Mouse (Mus musculus) myocyte (in vitro differentiated cells): ENCODE data around the gene Reg4. TPM values are rescaled to one million over a fixed set of nuclear protein-coding genes. Genes with fewer than 3 reads are reported as not detected.

Experiments used
- H3K27me3 ChIP-seq: one replicate; pipeline ENCODE4 v1.6.1; 2011; ENCODE audit not compliant: control insufficient read depth, insufficient read depth, insufficient read length
- H3K36me3 ChIP-seq: one replicate; pipeline ENCODE4 v1.6.1; 2011; ENCODE audit not compliant: control insufficient read depth, insufficient read depth
- H3K4me2 ChIP-seq: one replicate; pipeline ENCODE4 v1.6.1; 2011; ENCODE audit warnings: low read depth, control low read depth
- H3K4me3 ChIP-seq: one replicate; pipeline ENCODE4 v1.5.1; 2011; ENCODE audit warnings: mild to moderate bottlenecking, control low read depth, moderate library complexity
- H3K79me2 ChIP-seq: one replicate; pipeline ENCODE4 v1.6.1; 2011; ENCODE audit not compliant: control insufficient read depth, insufficient read depth
- H3ac ChIP-seq: one replicate; pipeline ENCODE4 v1.6.1; 2011; ENCODE audit not compliant: control insufficient read depth, insufficient read length
- CEBPB ChIP-seq: IDR thresholded peaks from 2 replicates; pipeline ENCODE4 v1.6.1; 2011; ENCODE audit warnings: mild to moderate bottlenecking, moderate library complexity; ENCODE audit not compliant: poor library complexity, insufficient read depth, severe bottlenecking
- E2F4 ChIP-seq: IDR thresholded peaks from one replicate; pipeline ENCODE4 v1.6.1; 2011; ENCODE audit warnings: mild to moderate bottlenecking, control low read depth, moderate library complexity; ENCODE audit not compliant: insufficient read depth
- MAX ChIP-seq: IDR thresholded peaks from one replicate; pipeline ENCODE4 v1.6.1; 2011; ENCODE audit warnings: low read depth, mild to moderate bottlenecking, control low read depth
- MYOD1 ChIP-seq, 3 experiments: IDR thresholded peaks; one replicate each; pipeline ENCODE4 v1.6.1; 2011; ENCODE audit warnings: control low read depth in 2 of 3, low read depth in 2 of 3, mild to moderate bottlenecking in 2 of 3, moderate library complexity in 1 of 3; ENCODE audit not compliant: insufficient read length in 2 of 3, control insufficient read depth in 1 of 3
- MYOG ChIP-seq, 3 experiments: IDR thresholded peaks; one replicate each; pipeline ENCODE4 v1.6.1; 2011; ENCODE audit warnings: control low read depth in 2 of 3, low read depth in 2 of 3, mild to moderate bottlenecking in 2 of 3; ENCODE audit not compliant: insufficient read length in 2 of 3, control insufficient read depth in 1 of 3, insufficient read depth in 1 of 3
- POLR2A ChIP-seq: IDR thresholded peaks from one replicate; pipeline ENCODE4 v1.6.1; 2011; ENCODE audit warnings: low read depth, mild to moderate bottlenecking, control low read depth, moderate library complexity; ENCODE audit not compliant: insufficient read length
- POLR2AphosphoS2 ChIP-seq: IDR thresholded peaks from one replicate; pipeline ENCODE4 v1.6.1; 2011; ENCODE audit warnings: low read depth, control low read depth; ENCODE audit not compliant: insufficient read length
- REST ChIP-seq: IDR thresholded peaks from one replicate; pipeline ENCODE4 v1.6.1; 2011; ENCODE audit warnings: mild to moderate bottlenecking, control low read depth, moderate library complexity; ENCODE audit not compliant: insufficient read depth, insufficient read length
- SRF ChIP-seq: IDR thresholded peaks from one replicate; pipeline ENCODE4 v1.6.1; 2011; ENCODE audit warnings: low read depth; ENCODE audit not compliant: control insufficient read depth, insufficient read length
- TCF12 ChIP-seq: IDR thresholded peaks from one replicate; pipeline ENCODE4 v1.6.1; 2011; ENCODE audit warnings: mild to moderate bottlenecking, control low read depth; ENCODE audit not compliant: poor library complexity, insufficient read depth, severe bottlenecking
- TCF3 ChIP-seq: IDR thresholded peaks from one replicate; pipeline ENCODE4 v1.6.1; 2011; ENCODE audit warnings: low read depth, control low read depth; ENCODE audit not compliant: insufficient read length
- USF1 ChIP-seq: IDR thresholded peaks from one replicate; pipeline ENCODE4 v1.6.1; 2011; ENCODE audit warnings: low read depth, mild to moderate bottlenecking, control low read depth, moderate library complexity
- polyA plus RNA-seq: library from polyadenylated mRNA; unstranded; fragments of >200 nt; fragmentation: generic; extraction: Trizol; gene quantifications from one replicate; pipeline ENCODE4 v1.2.1, GENCODE M21; 2012; ENCODE audit warnings: missing spikeins

Gene Reg4
- polyA plus RNA-seq, 1 experiment, result not detected

DNA sequence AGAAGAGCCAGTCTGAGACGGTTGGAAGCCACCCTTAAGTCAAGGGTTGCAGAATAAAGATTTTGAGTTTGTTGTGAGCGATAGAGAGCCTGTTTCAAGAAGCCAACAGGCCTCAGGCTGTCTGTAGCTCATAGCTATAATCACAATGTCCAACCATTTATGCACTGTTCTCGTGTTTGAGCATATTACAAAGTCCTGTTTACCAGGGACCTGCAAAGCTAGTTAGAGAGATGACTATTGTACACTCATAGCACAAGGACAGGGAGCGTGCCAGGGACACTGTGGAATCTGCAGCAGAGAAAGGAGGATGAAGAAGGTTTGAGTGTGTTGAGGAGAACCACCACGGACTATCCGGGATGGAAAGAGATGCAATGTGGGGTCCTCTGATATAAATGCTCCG, 3.0 kb downstream of the Reg4 start:
- Histone ChIP-seq H3K27me3 (no peaks in the 10 kb centered on the region), H3K79me2 (no peaks in the 10 kb centered on the region), H3ac (no peak overlapping the region), H3K4me3 (no peak overlapping the region), H3K4me2 (no peak overlapping the region), H3K36me3 (no peaks in the 10 kb centered on the region)
- TF ChIP-seq REST, result no peak
- no peak for TF ChIP-seq POLR2AphosphoS2
- no peak for TF ChIP-seq CEBPB
- TF ChIP-seq MAX, result no peak
- no peak for TF ChIP-seq MYOG (IDR thresholded peaks at IDR 0.05; ENCODE audit: control insufficient read depth in 1 of 3, insufficient read depth in 1 of 3, insufficient read length in 2 of 3, low read depth in 2 of 3)
- TF ChIP-seq TCF12, result no peak
- TF ChIP-seq TCF3, result no peak
- no peak for TF ChIP-seq USF1
- no peak for TF ChIP-seq SRF
- TF ChIP-seq MYOD1 (IDR thresholded peaks at IDR 0.05; ENCODE audit: control insufficient read depth in 1 of 3, insufficient read length in 2 of 3, low read depth in 2 of 3), result no peak
- no peak for TF ChIP-seq E2F4
- TF ChIP-seq POLR2A, result no peak

DNA sequence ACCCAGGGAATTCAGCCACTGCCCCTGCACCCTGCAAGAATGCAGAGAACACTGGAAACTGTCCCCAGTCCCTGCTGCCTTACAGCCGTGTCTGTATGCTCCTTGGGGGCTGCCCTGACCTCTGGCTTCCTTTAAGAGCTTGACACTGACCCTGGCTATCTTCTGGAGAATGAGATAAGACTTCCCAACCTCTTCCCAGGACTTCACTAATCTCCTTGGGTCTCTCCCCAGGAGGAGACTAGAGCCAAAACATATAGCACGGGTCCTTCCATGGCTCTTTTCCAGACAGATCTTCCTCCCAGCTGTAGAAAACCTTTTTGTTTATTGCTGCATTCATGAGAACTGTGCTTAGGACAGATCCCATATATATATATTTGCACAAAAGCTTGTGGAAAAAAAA, 3.8 kb downstream of the Reg4 start:
- Histone ChIP-seq H3K36me3 (no peaks in the 10 kb centered on the region), H3ac (no peak overlapping the region), H3K4me3 (no peak overlapping the region), H3K4me2 (no peak overlapping the region), H3K27me3 (peaks cover 5% of the 10 kb centered on the region), H3K79me2 (no peaks in the 10 kb centered on the region)
- TF ChIP-seq POLR2A (no peak), TCF3 (no peak), REST (no peak), E2F4 (no peak), MYOG (IDR thresholded peaks at IDR 0.05; ENCODE audit: control insufficient read depth in 1 of 3, insufficient read depth in 1 of 3, insufficient read length in 2 of 3, low read depth in 2 of 3) (no peak), SRF (no peak), MYOD1 (IDR thresholded peaks at IDR 0.05; ENCODE audit: control insufficient read depth in 1 of 3, insufficient read length in 2 of 3, low read depth in 2 of 3) (no peak), TCF12 (no peak), MAX (no peak), CEBPB (no peak), POLR2AphosphoS2 (no peak), USF1 (no peak)

DNA sequence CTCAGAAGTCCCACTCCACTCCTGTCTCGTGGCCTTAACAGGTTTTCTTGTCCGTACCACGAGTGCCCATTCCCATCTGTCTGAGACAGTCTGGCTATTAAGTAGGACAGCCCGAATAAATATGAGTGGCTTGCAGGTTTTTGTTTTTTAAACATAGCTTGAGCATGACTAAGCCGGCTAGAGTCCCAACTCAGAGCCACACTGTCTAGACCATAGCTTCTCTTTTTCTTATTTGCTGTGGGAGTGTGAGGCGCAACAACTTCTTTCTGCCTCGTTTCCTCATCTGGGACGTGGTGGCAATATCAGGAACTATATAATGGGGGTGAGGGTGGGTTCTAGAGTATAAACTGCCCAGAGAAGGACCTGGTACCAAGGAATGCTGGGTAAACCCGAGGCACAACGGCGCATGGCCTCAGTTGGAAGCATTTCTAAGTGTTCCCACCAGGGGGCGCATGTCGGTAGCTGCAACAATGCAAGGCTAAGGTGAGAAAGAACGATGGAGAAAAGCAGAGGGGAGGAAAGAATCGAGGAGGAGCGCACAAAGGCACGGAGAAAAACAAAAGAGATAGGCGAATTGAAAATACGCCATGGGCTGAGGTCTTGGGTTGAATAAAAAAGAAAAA, 5.1 kb downstream of the Reg4 start:
- H3K4me2 ChIP-seq, result peak overlapping the region; percentile 48

DNA sequence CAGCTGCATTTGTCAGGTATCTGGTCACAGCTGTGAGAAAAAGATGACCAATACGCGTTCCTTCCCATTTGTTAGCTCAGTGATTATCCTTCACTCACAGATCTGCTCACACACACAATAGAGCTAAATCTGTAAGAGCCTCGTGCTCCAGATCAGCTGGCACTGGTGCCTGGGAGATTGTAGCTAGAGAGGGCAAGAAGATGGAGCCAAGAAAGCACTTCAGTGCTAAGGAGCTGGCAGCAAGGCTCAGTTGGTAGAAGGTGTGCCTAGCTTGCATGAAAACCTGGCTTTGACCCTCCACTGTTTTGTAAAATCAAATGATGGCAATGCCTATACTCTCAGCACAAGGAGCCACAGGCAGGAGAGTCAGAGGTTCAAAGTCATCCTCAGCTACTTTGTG, 5.8 kb downstream of the Reg4 start:
- Histone ChIP-seq H3ac (no peak overlapping the region), H3K27me3 (peaks cover 5% of the 10 kb centered on the region), H3K79me2 (no peaks in the 10 kb centered on the region), H3K4me3 (no peak overlapping the region), H3K4me2 (no peak overlapping the region), H3K36me3 (no peaks in the 10 kb centered on the region)
- TF ChIP-seq SRF, result no peak
- TF ChIP-seq TCF3, result no peak
- TF ChIP-seq CEBPB, result no peak
- no peak for TF ChIP-seq MAX
- TF ChIP-seq USF1, result no peak
- no peak for TF ChIP-seq REST
- TF ChIP-seq TCF12, result no peak
- TF ChIP-seq E2F4, result no peak
- no peak for TF ChIP-seq POLR2A
- TF ChIP-seq POLR2AphosphoS2, result no peak
- no peak for TF ChIP-seq MYOD1 (IDR thresholded peaks at IDR 0.05; ENCODE audit: control insufficient read depth in 1 of 3, insufficient read length in 2 of 3, low read depth in 2 of 3)
- TF ChIP-seq MYOG (IDR thresholded peaks at IDR 0.05; ENCODE audit: control insufficient read depth in 1 of 3, insufficient read depth in 1 of 3, insufficient read length in 2 of 3, low read depth in 2 of 3), result no peak

More for the DNA sequence above, 5.1 kb downstream of the Reg4 start:
- no peak for TF ChIP-seq USF1
- H3K4me3 ChIP-seq, result no peak overlapping the region
- H3K36me3 ChIP-seq, result no peaks in the 10 kb centered on the region
- no peaks in the 10 kb centered on the region for H3K79me2 ChIP-seq
- no peak overlapping the region for H3ac ChIP-seq
- peaks cover 5% of the 10 kb centered on the region for H3K27me3 ChIP-seq

DNA sequence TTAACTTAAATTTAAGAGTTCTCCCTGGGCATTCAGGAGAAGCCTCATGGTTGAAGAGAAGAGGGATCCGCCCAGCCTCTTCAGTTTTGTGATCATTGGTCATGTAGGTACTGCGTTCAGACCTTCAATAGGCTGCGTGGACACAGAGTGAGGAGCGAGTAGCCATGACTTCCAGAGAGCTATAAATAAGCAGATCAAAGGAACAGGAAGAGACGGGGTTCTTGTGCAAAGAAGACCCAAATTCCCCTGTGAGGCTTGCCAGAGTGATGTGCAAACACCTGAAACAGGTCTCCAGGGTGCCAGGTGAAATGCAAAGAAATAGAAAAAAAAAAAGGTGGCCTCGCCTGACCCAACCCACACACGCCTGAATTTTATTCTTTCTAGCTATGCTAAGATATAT, 8.0 kb downstream of the Reg4 start:
- Histone ChIP-seq H3K36me3 (no peaks in the 10 kb centered on the region), H3K27me3 (peaks cover 5% of the 10 kb centered on the region), H3ac (no peak overlapping the region), H3K4me2 (no peak overlapping the region), H3K4me3 (no peak overlapping the region), H3K79me2 (no peaks in the 10 kb centered on the region)
- TF ChIP-seq MYOG (IDR thresholded peaks at IDR 0.05; ENCODE audit: control insufficient read depth in 1 of 3, insufficient read depth in 1 of 3, insufficient read length in 2 of 3, low read depth in 2 of 3) (no peak), CEBPB (no peak), SRF (no peak), POLR2A (no peak)
